Mouse (Mus musculus) kidney, postnatal 0 days (tissue): ENCODE measurements around the gene Wdr45. TPM values are rescaled to one million over a fixed set of nuclear protein-coding genes. Genes with fewer than 3 reads are reported as not detected.

Experiments
- ATAC-seq: fragments of 200-750 bp; cut with Nextera tagmentation; replicated peaks from 2 replicates; pipeline ENCODE4 v1.8.0; 2017; ENCODE audit warnings: low read depth, moderate number of reproducible peaks, moderate TSS enrichment, moderate library complexity; ENCODE audit not compliant: low FRiP score
- DNase-seq: peaks from one replicate; pipeline ENCODE4 v3.0.0-alpha.2; 2016; ENCODE audit warnings: low spot score
- H3K27ac ChIP-seq: fragments of 300-500 bp; sonication (generic); 2 replicates; pipeline ENCODE4 v1.5.1; 2014; ENCODE audit warnings: mild to moderate bottlenecking
- H3K27me3 ChIP-seq: fragments of 300-500 bp; sonication (generic); 2 replicates; pipeline ENCODE4 v1.6.1; 2014; ENCODE audit warnings: low read length, mixed read lengths; ENCODE audit not compliant: insufficient read depth
- H3K36me3 ChIP-seq: fragments of 300-500 bp; sonication (generic); 2 replicates; pipeline ENCODE4 v1.6.1; 2014; ENCODE audit warnings: low read length, mixed read lengths; ENCODE audit not compliant: insufficient read depth
- H3K4me1 ChIP-seq: fragments of 300-500 bp; sonication (generic); replicated peaks from 2 replicates; pipeline ENCODE4 v1.6.1; 2014; ENCODE audit warnings: antibody characterized with exemption, low read length, mixed read lengths; ENCODE audit not compliant: insufficient read depth
- H3K4me2 ChIP-seq: fragments of 300-500 bp; sonication (generic); 2 replicates; pipeline ENCODE4 v1.6.1; 2014; ENCODE audit warnings: mild to moderate bottlenecking, low read length, moderate library complexity, mixed read lengths
- H3K4me3 ChIP-seq: fragments of 300-500 bp; sonication (generic); replicated peaks from 2 replicates; pipeline ENCODE4 v1.5.1; 2014; ENCODE audit warnings: low read depth, low read length
- H3K9ac ChIP-seq: fragments of 300-500 bp; sonication (generic); 2 replicates; pipeline ENCODE4 v1.6.1; 2014; ENCODE audit warnings: low read depth, low read length
- H3K9me3 ChIP-seq: fragments of 300-500 bp; sonication (generic); replicated peaks from 2 replicates; pipeline ENCODE4 v1.6.1; 2016; ENCODE audit warnings: low read length, inconsistent platforms, mixed read lengths
- CTCF ChIP-seq: IDR thresholded peaks from 2 replicates; pipeline ENCODE4 v1.5.1; 2016; ENCODE audit warnings: antibody characterized with exemption, low read depth, mild to moderate bottlenecking, moderate library complexity
- WGBS: fragments of 180-500 bp; shearing (Covaris S2); extraction: QIAGEN DNeasy Blood & Tissue Kit; methylation state at CpG from one replicate; pipeline ENCODE4 v1.1.7; 2014; 5-methylcytosine and 5-hydroxymethylcytosine counted together
- polyA plus RNA-seq: library from polyadenylated mRNA; unstranded; fragments of >200 nt; fragmentation: Nextera tagmentation; extraction: Ambion mirVana; gene quantifications from 2 replicates; pipeline ENCODE4 v1.2.1, GENCODE M21; 2015

The Wdr45 gene
- polyA plus RNA-seq, 1 experiment from 2014 or later = 39.6 TPM

GRCm38 (mm10) chrX:7672739-7673138 lies 41.4 kb upstream of the Wdr45 start:
- Histone ChIP-seq H3K4me1 (0 out of 2 replicates have a peak, but pooled peaks cover 4% of the 10 kb centered on the region), H3K9me3 (no peaks in the 10 kb centered on the region), H3K4me3 (no peak overlapping the region), H3K36me3 (no peaks in the 10 kb centered on the region), H3K27me3 (no peaks in the 10 kb centered on the region), H3K4me2 (no peak overlapping the region), H3K27ac (no peak overlapping the region), H3K9ac (no peak overlapping the region)
- TF ChIP-seq CTCF = no peak
- no peak for DNase-seq
- no peak for ATAC-seq
- 36% methylated on average over 6 of the region's 6 CpGs for WGBS

GRCm38 (mm10) chrX:7673578-7674281 lies 40.4 kb upstream of the Wdr45 start:
- WGBS = 36% methylated on average over 12 of the region's 12 CpGs
- Histone ChIP-seq H3K4me2 (peak overlapping the region; percentile 49), H3K9ac (0 out of 2 replicates have a peak overlapping the region, but pooled peaks have one; percentile 37), H3K27me3 (no peaks in the 10 kb centered on the region), H3K36me3 (no peaks in the 10 kb centered on the region), H3K4me1 (0 out of 2 replicates have a peak, but pooled peaks cover 4% of the 10 kb centered on the region), H3K27ac (peak overlapping the region; percentile 80), H3K4me3 (0 out of 2 replicates have a peak overlapping the region, but pooled peaks have one; percentile 2), H3K9me3 (no peaks in the 10 kb centered on the region)
- peak; percentile 9 for ATAC-seq
- 0 out of 2 replicates have a peak, but pooled peaks have one; percentile 14 for TF ChIP-seq CTCF
- peak; percentile 70 for DNase-seq

- H3K4me2 ChIP-seq = peak overlapping the region; percentile 49
- no peaks in the 10 kb centered on the region for H3K36me3 ChIP-seq
- no peaks in the 10 kb centered on the region for H3K27me3 ChIP-seq
- no peaks in the 10 kb centered on the region for H3K9me3 ChIP-seq
- peak overlapping the region; percentile 80 for H3K27ac ChIP-seq
- peak overlapping the region; percentile 37; the same call in 1 of the 2 replicates for H3K9ac ChIP-seq
- H3K4me3 ChIP-seq = peak overlapping the region; percentile 20
- H3K4me1 ChIP-seq = 0 out of 2 replicates have a peak, but pooled peaks cover 4% of the 10 kb centered on the region
- ATAC-seq (peak; percentile 74), DNase-seq (peak; percentile 31)
- WGBS = 37% methylated on average over 28 of the region's 28 CpGs
- 0 out of 2 replicates have a peak, but pooled peaks have one; percentile 6 for TF ChIP-seq CTCF
These were observed 39.7 kb upstream of the Wdr45 start for GRCm38 (mm10) chrX:7674284-7675000.

GRCm38 (mm10) chrX:7675001-7675380 lies 39.1 kb upstream of the Wdr45 start:
- WGBS = 47% methylated on average over 10 of the region's 10 CpGs
- Histone ChIP-seq H3K4me3 (peak overlapping the region; percentile 20), H3K9ac (peak overlapping the region; percentile 37; the same call in 1 of the 2 replicates), H3K27me3 (no peaks in the 10 kb centered on the region), H3K27ac (peak overlapping the region; percentile 80), H3K9me3 (no peaks in the 10 kb centered on the region), H3K4me1 (0 out of 2 replicates have a peak, but pooled peaks cover 4% of the 10 kb centered on the region), H3K36me3 (no peaks in the 10 kb centered on the region), H3K4me2 (peak overlapping the region; percentile 49)
- peak; percentile 15; the same call in 1 of the 2 replicates for ATAC-seq
- no peak for DNase-seq
- no peak for TF ChIP-seq CTCF

GRCm38 (mm10) chrX:7678986-7679385 lies 35.1 kb upstream of the Wdr45 start:
- no peaks in the 10 kb centered on the region for H3K36me3 ChIP-seq
- H3K9ac ChIP-seq = no peak overlapping the region
- no peak for DNase-seq
- no peak overlapping the region for H3K27ac ChIP-seq
- H3K4me2 ChIP-seq = no peak overlapping the region
- H3K4me1 ChIP-seq = no peaks in the 10 kb centered on the region
- no peaks in the 10 kb centered on the region for H3K27me3 ChIP-seq
- no peaks in the 10 kb centered on the region for H3K9me3 ChIP-seq
- no peak overlapping the region for H3K4me3 ChIP-seq
- ATAC-seq = no peak
- TF ChIP-seq CTCF = peak; percentile 27; the same call in 1 of the 2 replicates
- WGBS = 39% methylated on average over 3 of the region's 3 CpGs

- peak overlapping the region; percentile 49 for H3K4me2 ChIP-seq
- no peaks in the 10 kb centered on the region for H3K4me1 ChIP-seq
- H3K36me3 ChIP-seq = no peaks in the 10 kb centered on the region
- no peaks in the 10 kb centered on the region for H3K9me3 ChIP-seq
- H3K9ac ChIP-seq = 0 out of 2 replicates have a peak overlapping the region, but pooled peaks have one; percentile 40
- WGBS = 20% methylated on average over 27 of the region's 27 CpGs
- H3K4me3 ChIP-seq = 0 out of 2 replicates have a peak overlapping the region, but pooled peaks have one; percentile 11
- DNase-seq = peak; percentile 88
- TF ChIP-seq CTCF = peak; percentile 87
- H3K27ac ChIP-seq = no peak overlapping the region; the same call in 1 of the 2 replicates
- ATAC-seq = peak; percentile 95
- H3K27me3 ChIP-seq = no peaks in the 10 kb centered on the region
These were observed 34.6 kb upstream of the Wdr45 start for GRCm38 (mm10) chrX:7679405-7680056.
